Mouse (Mus musculus) brain, embryonic 14.5 days (tissue): Measurements from ENCODE around the gene Zranb1. TPM values are rescaled to one million over a fixed set of nuclear protein-coding genes. Genes with fewer than 3 reads are reported as not detected.

ENCODE experiments used
- DNase-seq: peaks from one replicate; pipeline ENCODE4 v3.0.0-alpha.2; 2011; ENCODE audit warnings: low read depth
- CTCF ChIP-seq: fragments of 200-500 bp; IDR thresholded peaks from 2 replicates; pipeline ENCODE4 v1.5.1; 2012; ENCODE audit warnings: inconsistent platforms, mild to moderate bottlenecking, moderate library complexity, borderline replicate concordance; ENCODE audit not compliant: insufficient read depth, insufficient read length; ENCODE audit errors: extremely low read depth
- POLR2A ChIP-seq: fragments of 200-500 bp; IDR thresholded peaks from 2 replicates; pipeline ENCODE4 v1.6.1; 2012; ENCODE audit warnings: mild to moderate bottlenecking, inconsistent platforms, borderline replicate concordance; ENCODE audit not compliant: poor library complexity, insufficient read depth, insufficient read length, severe bottlenecking; ENCODE audit errors: extremely low read depth
- polyA plus RNA-seq: library from polyadenylated mRNA; depleted of rRNA; stranded (reverse); fragments of >200 nt; gene quantifications from 2 replicates; pipeline ENCODE4 v1.2.3, GENCODE M21; 2012; rRNA removed

Gene Zranb1
- polyA plus RNA-seq, 1 experiment, result 31.3 TPM

- TF ChIP-seq CTCF (no peak), POLR2A (no peak)
- DNase-seq, result no peak
Observed at GRCm38 (mm10) chr7:133029004-133029403, 98.1 kb downstream of the Zranb1 start.

- no peak for TF ChIP-seq POLR2A
- no peak for TF ChIP-seq CTCF
- no peak for DNase-seq
Observed at GRCm38 (mm10) chr7:133029496-133030047, 98.6 kb downstream of the Zranb1 start.

- peak; percentile 93 for TF ChIP-seq CTCF
- no peak for TF ChIP-seq POLR2A
- DNase-seq, result peak; percentile 89
Observed at GRCm38 (mm10) chr7:133032589-133033203, 101.8 kb downstream of the Zranb1 start.

GRCm38 (mm10) chr7:133035901-133036300 is 105.0 kb downstream of the Zranb1 start:
- no peak for DNase-seq
- TF ChIP-seq CTCF (no peak), POLR2A (no peak)

Other genes with a start within 250 kb of the Zranb1 start
- 14.8 and 16.1 TPM in 2 replicates for gene Fam53b, start 117.3 kb upstream of the Zranb1 start, polyA plus RNA-seq
- 54.4 and 61.7 TPM in 2 replicates for gene Eef1akmt2, start 78.5 kb upstream of the Zranb1 start, polyA plus RNA-seq
- 23.0 and 26.6 TPM in 2 replicates for gene Abraxas2, start 71.9 kb upstream of the Zranb1 start, polyA plus RNA-seq
- 48.4 and 52.3 TPM in 2 replicates for gene Fgfr2, start 192.2 kb downstream of the Zranb1 start, polyA plus RNA-seq
- gene Ctbp2, start 193.2 kb downstream of the Zranb1 start, polyA plus RNA-seq, result 115 and 141 TPM in 2 replicates